Comparison of ENCODE assay signal across 7 mouse cellular contexts in the genomic region with DNA sequence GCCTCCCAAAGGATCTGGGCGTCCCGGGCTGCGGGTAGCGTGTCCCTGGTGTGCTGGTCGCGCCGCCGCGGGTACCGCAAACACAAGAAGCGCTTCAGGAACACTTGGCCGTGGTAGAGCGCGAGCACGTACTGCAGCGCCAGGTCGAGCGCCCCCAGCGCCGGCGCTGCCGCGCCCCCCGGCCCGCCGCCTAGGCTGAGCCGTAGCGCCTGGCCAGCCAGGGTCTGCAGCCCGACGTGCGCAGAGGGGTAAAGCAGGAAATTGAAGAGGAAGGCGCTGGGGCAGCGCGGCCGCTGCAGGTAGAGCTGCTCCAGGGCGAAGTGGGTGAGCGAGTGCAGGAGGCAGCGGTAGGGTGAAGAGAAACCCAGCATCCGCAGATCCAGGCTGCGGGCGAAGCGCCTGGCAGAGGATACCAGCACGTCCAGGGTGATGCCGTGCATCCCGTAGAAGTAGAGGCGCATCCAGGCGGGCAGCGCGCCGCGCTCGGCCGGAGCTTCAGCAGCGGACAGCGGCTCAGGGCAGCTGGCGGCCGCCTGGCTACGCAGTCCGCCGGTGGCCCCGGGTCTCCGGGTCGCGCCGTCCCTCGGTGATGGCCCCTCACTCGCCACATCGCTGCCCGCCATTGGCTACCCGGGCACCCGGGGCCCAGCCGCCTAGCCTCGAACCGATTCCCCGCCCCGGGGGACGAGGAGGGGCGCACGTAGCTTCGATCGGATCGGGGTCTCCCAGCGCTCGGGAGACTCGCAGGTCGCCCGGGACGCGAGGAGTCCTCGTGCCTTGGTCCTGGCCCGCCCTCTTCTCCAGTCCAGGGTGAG. TPM values are rescaled to one million over a fixed set of nuclear protein-coding genes. Genes with fewer than 3 reads are reported as not detected.
DNase-seq lines count a peak whose midpoint lies in the region; ATAC-seq lines count a peak whose summit lies in the region.

No protein-coding gene starts in this region.

- H3K9ac ChIP-seq in forebrain, embryonic 14.5 days (ENCODE audit: low read length) = peak overlapping the region; percentile 88
- H3K9ac ChIP-seq in hindbrain, embryonic 13.5 days = peak overlapping the region; percentile 89
- peak overlapping the region; percentile 94 for H3K9ac ChIP-seq in midbrain, embryonic 14.5 days (replicated peaks; ENCODE audit: low read length)

- under 1% methylated on average over 78 of the region's 91 CpGs for WGBS in forebrain, embryonic 14.5 days
- WGBS in hindbrain, embryonic 13.5 days = under 1% methylated on average over 84 of the region's 91 CpGs
- under 1% methylated on average over 91 of the region's 91 CpGs for WGBS in midbrain, embryonic 14.5 days

- H3K4me1 ChIP-seq in forebrain, embryonic 14.5 days (ENCODE audit: control insufficient read depth, insufficient read depth, low read length) = no peaks in the 10 kb centered on the region; the same call in 1 of the 2 replicates
- H3K4me1 ChIP-seq in hindbrain, embryonic 13.5 days (replicated peaks) = peaks cover 9% of the 10 kb centered on the region
- H3K4me1 ChIP-seq in midbrain, embryonic 14.5 days (ENCODE audit: control insufficient read depth, insufficient read depth, low read length) = no peaks in the 10 kb centered on the region

- DNase-seq in adrenal gland, adult 8-10 months = peak; percentile 5
- peak; percentile 43 for DNase-seq in cerebellum, adult 11 months
- DNase-seq in forebrain, embryonic 14.5 days (ENCODE audit: low spot score) = peak; percentile 74
- DNase-seq in left cerebral cortex, adult 18-20 months (ENCODE audit: low spot score in 2 of 2) = peak; percentile 55 to 72
- DNase-seq in midbrain, embryonic 14.5 days = peak; percentile 86
- DNase-seq in testis, postnatal 14 days (ENCODE audit: low spot score) = peak; percentile 10

- ATAC-seq in forebrain, embryonic 14.5 days = peak; percentile 81
- ATAC-seq in hindbrain, embryonic 13.5 days (ENCODE audit: low FRiP score) = peak; percentile 85
- ATAC-seq in midbrain, embryonic 14.5 days (ENCODE audit: low FRiP score, low TSS enrichment) = peak; percentile 82

- H3K27me3 ChIP-seq in forebrain, embryonic 14.5 days (replicated peaks; ENCODE audit: control insufficient read depth, insufficient read depth, low read length) = no peaks in the 10 kb centered on the region
- peaks cover 6% of the 10 kb centered on the region; the same call in 1 of the 2 replicates for H3K27me3 ChIP-seq in hindbrain, embryonic 13.5 days
- no peaks in the 10 kb centered on the region for H3K27me3 ChIP-seq in midbrain, embryonic 14.5 days (ENCODE audit: control insufficient read depth, insufficient read depth, low read length)

- H3K9me3 ChIP-seq in forebrain, embryonic 14.5 days (replicated peaks; ENCODE audit: control insufficient read depth, low read length) = no peaks in the 10 kb centered on the region
- H3K9me3 ChIP-seq in hindbrain, embryonic 13.5 days = no peaks in the 10 kb centered on the region
- no peaks in the 10 kb centered on the region for H3K9me3 ChIP-seq in midbrain, embryonic 14.5 days (ENCODE audit: control insufficient read depth, low read length)

- H3K27ac ChIP-seq in forebrain, embryonic 14.5 days (ENCODE audit: low read depth, low read length) = peak overlapping the region; percentile 78
- peak overlapping the region; percentile 91 for H3K27ac ChIP-seq in hindbrain, embryonic 13.5 days
- peak overlapping the region; percentile 92 for H3K27ac ChIP-seq in midbrain, embryonic 14.5 days (replicated peaks; ENCODE audit: low read depth, low read length)

- H3K4me2 ChIP-seq in forebrain, embryonic 14.5 days (ENCODE audit: low read length) = peak overlapping the region; percentile 93
- peak overlapping the region; percentile 80 for H3K4me2 ChIP-seq in hindbrain, embryonic 13.5 days
- peak overlapping the region; percentile 89 for H3K4me2 ChIP-seq in midbrain, embryonic 14.5 days (ENCODE audit: low read length)

- H3K4me3 ChIP-seq in forebrain, embryonic 14.5 days (ENCODE audit: low read depth, low read length) = peak overlapping the region; percentile 67
- H3K4me3 ChIP-seq in hindbrain, embryonic 13.5 days = peak overlapping the region; percentile 77
- H3K4me3 ChIP-seq in midbrain, embryonic 14.5 days (replicated peaks; ENCODE audit: low read depth, low read length) = peak overlapping the region; percentile 77

- H3K36me3 ChIP-seq in forebrain, embryonic 14.5 days (ENCODE audit: control insufficient read depth, insufficient read depth, low read length) = no peaks in the 10 kb centered on the region
- no peaks in the 10 kb centered on the region for H3K36me3 ChIP-seq in hindbrain, embryonic 13.5 days
- H3K36me3 ChIP-seq in midbrain, embryonic 14.5 days (ENCODE audit: control insufficient read depth, insufficient read depth, low read length) = no peaks in the 10 kb centered on the region

RNA-seq across cellular contexts. Expression of a gene that starts 0.8 kb away (rescaled TPM):
- total RNA-seq in adrenal gland, adult 8-10 months (2022) = under 1 TPM; 0.15 to 0.37 (median 0.28) TPM
- 1.7 and 2.3 TPM in 2 replicates for polyA plus RNA-seq in forebrain, embryonic 14.5 days (2014; fragmentation: Nextera tagmentation; extraction: Ambion mirVana)
- 2.0 TPM in 2 replicates for polyA plus RNA-seq in hindbrain, embryonic 13.5 days (2015; fragmentation: Nextera tagmentation; extraction: Ambion mirVana)
- 10 to 100 TPM; 41.4 to 42.9 TPM for total RNA-seq in left cerebral cortex, adult 18-20 months (2021)
- 4.4 TPM in 2 replicates for polyA plus RNA-seq in midbrain, embryonic 14.5 days (2014; fragmentation: Nextera tagmentation; extraction: Ambion mirVana)

Comparison
In these comparisons a context has a peak if more than half of its experiments do, and no peak if none do; other contexts are left out.
1. Peak in every context shown above with its lines: DNase-seq, ATAC-seq, H3K4me3 ChIP-seq and H3K27ac ChIP-seq.
2. DNase-seq: peak in every context shown above with its lines; median percentile 86 in midbrain, embryonic 14.5 days; 74 in forebrain, embryonic 14.5 days; 64 in left cerebral cortex, adult 18-20 months; 43 in cerebellum, adult 11 months; 10 in testis, postnatal 14 days; 5 in adrenal gland, adult 8-10 months.